Mouse (Mus musculus) adipocyte (in vitro differentiated cells): Measurements from ENCODE around the gene Prrt4.

Source experiments
- DNase-seq: peaks from one replicate; pipeline ENCODE4 v3.0.0-alpha.2; 2016; ENCODE audit warnings: low spot score

Gene Prrt4

GRCm38 (mm10) chr6:29147407-29148010, 31.9 kb downstream of the Prrt4 start:
- DNase-seq: no peak

DNA sequence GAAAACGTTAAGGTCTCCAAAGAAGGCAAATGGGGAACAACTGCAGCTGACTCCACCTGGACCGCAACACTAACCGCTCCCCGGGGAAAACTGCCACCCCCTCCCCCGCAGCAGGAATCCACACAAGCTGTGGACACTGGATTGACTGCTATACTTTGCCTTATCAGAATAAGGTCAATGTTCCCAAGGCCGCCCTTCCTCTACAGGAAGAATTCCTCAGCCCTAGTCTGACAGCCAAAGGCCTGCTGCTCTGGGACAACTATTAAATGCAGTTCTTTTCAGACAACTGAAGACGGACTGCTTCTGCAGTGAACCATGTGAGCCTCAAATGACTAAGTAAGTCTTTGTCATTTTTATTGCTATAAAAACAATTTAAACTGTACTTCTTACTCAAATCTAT, 32.7 kb downstream of the Prrt4 start:
- no peak for DNase-seq

- DNase-seq: no peak
These were observed 33.7 kb downstream of the Prrt4 start for GRCm38 (mm10) chr6:29145456-29146307.

- DNase-seq: no peak
These were observed 34.4 kb downstream of the Prrt4 start for GRCm38 (mm10) chr6:29144971-29145370.

DNA sequence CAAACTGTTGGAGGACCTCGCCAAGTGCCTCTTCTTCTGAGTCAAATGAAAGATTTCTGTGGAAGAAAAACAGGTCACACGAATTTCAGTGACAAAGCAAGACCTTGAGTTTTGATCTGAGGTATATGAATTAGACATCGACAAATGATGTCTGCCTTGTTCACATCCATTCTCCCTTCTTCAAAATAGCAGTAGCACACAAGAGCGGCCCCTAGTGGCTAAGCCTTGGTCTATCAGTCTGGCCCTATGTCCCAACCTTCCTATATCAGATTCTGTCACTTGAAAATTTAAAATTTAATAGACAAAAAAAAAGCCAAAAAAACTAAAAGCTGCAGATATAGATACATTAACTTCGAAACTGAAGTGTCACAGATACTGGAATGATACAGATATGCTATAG, 35.8 kb downstream of the Prrt4 start:
- DNase-seq: peak; percentile 93

- DNase-seq: peak; percentile 34
These were observed 41.9 kb downstream of the Prrt4 start for GRCm38 (mm10) chr6:29137441-29137840.

DNA sequence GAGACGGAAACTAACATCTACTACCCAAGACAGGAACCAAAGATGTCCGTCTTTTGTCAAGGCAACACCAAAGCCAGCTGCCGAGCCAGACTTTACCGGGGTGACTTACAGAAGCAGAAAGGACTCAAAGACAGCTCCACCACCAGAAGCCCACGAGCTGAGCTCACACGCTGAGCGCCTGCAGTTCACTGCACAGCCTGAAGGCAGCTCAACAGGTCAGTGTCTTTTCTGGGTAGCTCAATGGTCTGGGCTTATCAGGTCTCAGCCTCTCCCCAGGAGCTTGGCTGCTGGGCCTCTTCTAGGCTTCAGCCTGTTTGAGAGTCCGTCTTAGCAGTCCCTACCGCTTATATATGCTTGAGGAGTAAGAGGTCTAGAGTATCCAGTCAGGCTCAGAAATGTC, 46.3 kb downstream of the Prrt4 start:
- DNase-seq: no peak

- no peak for DNase-seq
These were observed 52.4 kb downstream of the Prrt4 start for GRCm38 (mm10) chr6:29126878-29127426.

- DNase-seq: no peak
These were observed 59.4 kb downstream of the Prrt4 start for GRCm38 (mm10) chr6:29119990-29120389.
